Mouse (Mus musculus) cerebellum, adult 2 months (tissue): ENCODE data around the gene Bmyc. TPM values are rescaled to one million over a fixed set of nuclear protein-coding genes. Genes with fewer than 3 reads are reported as not detected.

Source experiments
- DNase-seq, 2 experiments: peaks; one replicate each; pipeline ENCODE4 v3.0.0; 2021
- H3K27ac ChIP-seq: fragments of 200-500 bp; 2 replicates; pipeline ENCODE4 v1.5.1; 2012; ENCODE audit warnings: low read length, control low read depth, inconsistent platforms; ENCODE audit not compliant: insufficient read depth
- H3K27me3 ChIP-seq: fragments of 200-500 bp; 2 replicates; pipeline ENCODE4 v1.6.1; 2012; ENCODE audit warnings: inconsistent platforms, mild to moderate bottlenecking, low read length, moderate library complexity; ENCODE audit not compliant: control insufficient read depth, insufficient read depth
- H3K4me1 ChIP-seq: fragments of 200-500 bp; 2 replicates; pipeline ENCODE4 v1.6.1; 2011; ENCODE audit warnings: low read length; ENCODE audit not compliant: control insufficient read depth, insufficient read depth
- H3K4me3 ChIP-seq: fragments of 200-500 bp; replicated peaks from 2 replicates; pipeline ENCODE3; 2011; ENCODE audit warnings: mild to moderate bottlenecking, low read depth, low read length, control low read depth; ENCODE audit not compliant: insufficient read depth
- CTCF ChIP-seq: fragments of 200-500 bp; IDR thresholded peaks from 2 replicates; pipeline ENCODE4 v1.5.1; 2011; ENCODE audit warnings: low read depth, mild to moderate bottlenecking, control low read depth, low read length, moderate library complexity, borderline replicate concordance; ENCODE audit not compliant: insufficient read depth
- POLR2A ChIP-seq: fragments of 200-500 bp; IDR thresholded peaks from 2 replicates; pipeline ENCODE4 v1.6.1; 2011; ENCODE audit warnings: low read length, control low read depth, borderline replicate concordance; ENCODE audit not compliant: insufficient read depth
- WGBS: fragments of 180-500 bp; shearing (Covaris S2); methylation state at CpG from one replicate; pipeline ENCODE4 v1.1.7; 2018; 5-methylcytosine and 5-hydroxymethylcytosine counted together
- polyA plus RNA-seq: library from polyadenylated mRNA; depleted of rRNA; stranded (reverse); fragments of >200 nt; gene quantifications from 2 replicates; pipeline ENCODE4 v1.2.3, GENCODE M21; 2012; rRNA removed

Bmyc gene
- polyA plus RNA-seq, 1 experiment, result 99.5 TPM

- no peak overlapping the region for H3K4me3 ChIP-seq
- WGBS, result 46% methylated on average over 1 of the region's 1 CpGs
- DNase-seq, result no peak
- H3K27ac ChIP-seq, result no peak overlapping the region
- no peak for TF ChIP-seq POLR2A
- no peak for TF ChIP-seq CTCF
- H3K4me1 ChIP-seq, result no peaks in the 10 kb centered on the region
- no peaks in the 10 kb centered on the region for H3K27me3 ChIP-seq
Measured at GRCm38 (mm10) chr2:25741671-25742070, 35.1 kb downstream of the Bmyc start.

GRCm38 (mm10) chr2:25754201-25754600 lies 47.7 kb downstream of the Bmyc start:
- no peaks in the 10 kb centered on the region for H3K27me3 ChIP-seq
- no peak for DNase-seq
- H3K4me3 ChIP-seq, result no peak overlapping the region
- 95% methylated on average over 1 of the region's 1 CpGs for WGBS
- TF ChIP-seq CTCF (no peak), POLR2A (no peak)
- H3K27ac ChIP-seq, result no peak overlapping the region
- H3K4me1 ChIP-seq, result no peaks in the 10 kb centered on the region

Other genes starting within 250 kb of the Bmyc start
- 0.84 and 2.8 TPM in 2 replicates for gene Clic3, start 249.9 kb upstream of the Bmyc start, polyA plus RNA-seq
- gene Paxx, start 245.6 kb upstream of the Bmyc start, polyA plus RNA-seq, result 196 and 230 TPM in 2 replicates
- 2,130 and 2,485 TPM in 2 replicates for gene Ptgds, start 236.7 kb upstream of the Bmyc start, polyA plus RNA-seq
- not detected in 2 replicates for gene Lcn12, start 212.8 kb upstream of the Bmyc start, polyA plus RNA-seq
- 54.7 and 59.4 TPM in 2 replicates for gene Fbxw5, start 206.0 kb upstream of the Bmyc start, polyA plus RNA-seq
- gene C8g, start 205.0 kb upstream of the Bmyc start, polyA plus RNA-seq, result 3.6 and 4.2 TPM in 2 replicates
- gene Traf2, start 159.8 kb upstream of the Bmyc start, polyA plus RNA-seq, result 12.3 and 12.5 TPM in 2 replicates
- 345 and 350 TPM in 2 replicates for gene Edf1, start 148.9 kb upstream of the Bmyc start, polyA plus RNA-seq
- 3.0 and 4.4 TPM in 2 replicates for gene Mamdc4, start 131.9 kb upstream of the Bmyc start, polyA plus RNA-seq
- 176 and 186 TPM in 2 replicates for gene Phpt1, start 131.5 kb upstream of the Bmyc start, polyA plus RNA-seq
- 257 and 312 TPM in 2 replicates for gene Ajm1, start 125.0 kb upstream of the Bmyc start, polyA plus RNA-seq
- 161 and 172 TPM in 2 replicates for gene Rabl6, start 98.2 kb upstream of the Bmyc start, polyA plus RNA-seq
- 0.05 TPM in 1 of 2 replicates, not detected in the other for gene Ccdc183, start 89.1 kb upstream of the Bmyc start, polyA plus RNA-seq
- gene Tmem141, start 84.7 kb upstream of the Bmyc start, polyA plus RNA-seq, result 79.7 and 85.7 TPM in 2 replicates
- gene Fcna, start 78.7 kb upstream of the Bmyc start, polyA plus RNA-seq, result 0.31 and 0.35 TPM in 2 replicates
- gene Lcn8, start 53.6 kb upstream of the Bmyc start, polyA plus RNA-seq, result not detected in 2 replicates
- not detected in 2 replicates for gene Lcn5, start 48.8 kb upstream of the Bmyc start, polyA plus RNA-seq
- gene Lcn6, start 30.0 kb upstream of the Bmyc start, polyA plus RNA-seq, result not detected in 2 replicates
- gene Lcn10, start 24.0 kb upstream of the Bmyc start, polyA plus RNA-seq, result not detected in 2 replicates
- not detected in 2 replicates for gene Obp2a, start 6.7 kb upstream of the Bmyc start, polyA plus RNA-seq
- not detected in 2 replicates for gene Obp2b, start 30.3 kb downstream of the Bmyc start, polyA plus RNA-seq
- not detected in 2 replicates for gene Lcn3, start 58.8 kb downstream of the Bmyc start, polyA plus RNA-seq
- gene Lcn11, start 70.3 kb downstream of the Bmyc start, polyA plus RNA-seq, result not detected in 2 replicates
- not detected in 2 replicates for gene Gm13539, start 75.5 kb downstream of the Bmyc start, polyA plus RNA-seq
- gene Glt6d1, start 109.1 kb downstream of the Bmyc start, polyA plus RNA-seq, result not detected in 2 replicates
- gene Lcn9, start 116.4 kb downstream of the Bmyc start, polyA plus RNA-seq, result 0.13 TPM in 1 of 2 replicates, not detected in the other
- gene Sohlh1, start 140.5 kb downstream of the Bmyc start, polyA plus RNA-seq, result 0.08 TPM in 1 of 2 replicates, not detected in the other
- 409 and 456 TPM in 2 replicates for gene Kcnt1, start 157.0 kb downstream of the Bmyc start, polyA plus RNA-seq